Mouse (Mus musculus): ENCODE results near the gene Glo1.
A peak's percentile ranks its signal among the peaks of the same experiment; 100 is the strongest.

The Glo1 gene

DNA sequence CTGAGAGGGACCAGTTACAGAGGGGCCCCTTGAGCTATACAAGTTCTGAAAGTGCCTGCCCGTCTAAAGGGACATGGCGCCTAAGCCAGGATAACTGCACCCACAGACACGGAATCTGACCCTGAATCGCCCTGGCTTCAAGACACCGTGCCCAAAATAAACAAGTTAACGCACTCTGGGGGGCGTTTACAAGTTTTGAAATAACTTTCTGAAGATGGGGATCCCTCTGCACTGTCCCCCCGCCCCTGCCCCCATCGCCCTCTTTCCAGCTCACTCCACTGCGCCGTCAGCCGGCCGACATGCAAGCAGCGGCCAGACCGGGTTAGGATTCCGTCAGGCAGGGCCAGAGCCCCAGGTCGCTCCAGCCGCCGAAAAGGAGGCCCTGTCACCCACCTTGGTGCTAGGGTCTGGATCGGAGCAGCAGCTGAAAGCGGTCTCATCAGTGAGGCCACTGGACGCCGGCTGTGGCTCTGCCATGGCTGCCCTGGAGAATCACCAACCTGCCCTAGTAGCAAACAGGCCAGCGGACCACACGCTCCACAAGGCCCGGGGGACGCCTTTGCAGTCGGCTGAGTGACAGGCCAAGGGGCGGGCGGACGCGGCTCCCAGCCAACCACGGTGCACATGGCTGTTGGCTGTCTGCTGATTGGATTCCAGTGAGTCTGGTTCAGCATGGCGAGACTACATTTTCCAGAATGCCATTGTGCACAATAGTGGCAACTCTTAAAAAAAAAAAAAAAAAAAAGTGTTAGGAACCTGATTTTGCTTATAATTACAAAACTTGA, 14.4 kb downstream of the Glo1 start:
- peak; percentile 100 for DNase-seq (ENCODE audit: low read depth, low spot score)

DNA sequence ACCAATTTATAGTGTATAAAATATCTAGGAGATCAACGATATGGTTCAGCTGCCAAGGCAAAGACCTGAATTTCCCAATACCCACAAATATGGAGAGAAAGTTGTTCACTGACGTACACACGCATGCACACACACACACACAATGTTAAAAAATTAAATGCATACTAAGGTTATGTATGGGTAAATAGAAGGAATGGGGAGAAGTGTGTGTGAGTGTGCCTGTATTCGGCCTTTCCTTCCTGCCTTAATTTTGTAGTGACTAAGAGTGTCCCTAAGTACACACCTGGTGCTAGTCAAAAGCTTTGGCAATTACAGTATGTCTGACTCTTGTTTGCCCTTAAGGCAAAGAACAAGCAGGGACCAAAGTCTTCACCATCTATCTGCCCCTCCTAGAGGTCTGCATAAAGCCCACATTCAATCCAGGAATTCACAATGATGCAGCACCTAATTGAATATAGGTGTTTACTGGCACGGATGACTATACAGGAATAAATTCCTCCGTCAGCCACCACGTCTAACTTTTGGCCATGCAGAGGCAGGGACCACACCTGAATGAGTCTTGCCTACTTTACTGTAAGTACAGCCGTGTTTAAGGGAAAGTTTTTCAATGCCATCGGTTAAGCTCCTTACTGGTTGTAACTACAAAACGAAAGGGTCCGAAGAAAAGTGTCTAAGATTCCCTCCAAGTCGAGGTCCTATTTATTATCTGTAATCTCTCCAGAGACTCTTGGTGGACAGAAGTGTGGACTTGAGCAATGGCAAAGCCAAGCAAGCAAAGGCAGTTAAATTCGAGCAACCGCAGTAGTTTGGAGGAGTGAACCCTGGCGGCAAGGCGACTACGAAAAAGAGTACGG, 15.2 kb downstream of the Glo1 start:
- no peak for DNase-seq (ENCODE audit: low read depth, low spot score)

- no peak for DNase-seq (ENCODE audit: low read depth, low spot score)
These were observed 15.9 kb downstream of the Glo1 start for GRCm38 (mm10) chr17:30610739-30611138.

DNA sequence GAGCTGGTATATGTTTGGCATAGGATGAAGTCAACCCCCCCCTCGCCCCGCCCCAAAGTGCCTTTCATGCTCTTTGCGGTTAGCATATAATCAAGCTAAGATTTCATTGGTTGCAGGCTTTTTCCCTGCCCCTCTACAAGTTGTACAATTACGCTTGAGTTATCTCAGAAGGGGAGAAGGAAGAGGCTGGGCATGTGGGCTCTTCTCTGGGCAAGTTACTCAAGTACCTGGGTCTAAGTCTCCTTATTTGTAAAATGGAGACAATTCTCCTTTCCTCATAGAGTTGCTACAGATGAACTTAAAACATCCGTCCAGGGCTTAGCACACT, 16.7 kb downstream of the Glo1 start:
- no peak for DNase-seq (ENCODE audit: low read depth, low spot score)

- DNase-seq (ENCODE audit: low read depth, low spot score), result peak; percentile 92
These were observed 17.2 kb downstream of the Glo1 start for GRCm38 (mm10) chr17:30609305-30609979.

GRCm38 (mm10) chr17:30607909-30608495, 18.7 kb downstream of the Glo1 start:
- peak; percentile 74 for DNase-seq (ENCODE audit: low read depth, low spot score)

DNA sequence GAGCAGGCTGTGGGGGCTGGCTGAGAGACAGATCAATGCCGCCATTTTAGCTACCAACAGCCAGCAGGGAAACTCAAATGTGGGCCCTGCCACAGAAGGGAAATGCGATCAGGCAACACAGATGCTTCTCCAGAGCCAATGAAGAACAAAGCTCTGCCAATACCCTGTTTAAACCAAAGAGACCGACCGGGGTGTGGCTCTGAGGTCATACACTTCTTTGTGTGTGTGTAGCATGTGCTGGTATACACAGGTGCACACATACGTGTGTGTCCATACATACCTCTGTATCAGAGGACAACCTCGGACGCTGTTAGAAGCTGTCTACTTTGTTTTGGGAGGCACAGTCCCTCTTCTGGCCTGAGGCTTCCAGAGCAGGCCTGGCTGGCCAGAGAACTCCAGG, 19.3 kb downstream of the Glo1 start:
- DNase-seq (ENCODE audit: low read depth, low spot score), result peak; percentile 55

GRCm38 (mm10) chr17:30606634-30607081, 20.0 kb downstream of the Glo1 start:
- DNase-seq (ENCODE audit: low read depth, low spot score), result peak; percentile 84

GRCm38 (mm10) chr17:30606206-30606605, 20.5 kb downstream of the Glo1 start:
- DNase-seq (ENCODE audit: low read depth, low spot score), result no peak

GRCm38 (mm10) chr17:30605001-30605400, 21.7 kb downstream of the Glo1 start:
- DNase-seq (ENCODE audit: low read depth, low spot score), result no peak

GRCm38 (mm10) chr17:30604296-30604695, 22.4 kb downstream of the Glo1 start:
- DNase-seq (ENCODE audit: low read depth, low spot score), result no peak

DNA sequence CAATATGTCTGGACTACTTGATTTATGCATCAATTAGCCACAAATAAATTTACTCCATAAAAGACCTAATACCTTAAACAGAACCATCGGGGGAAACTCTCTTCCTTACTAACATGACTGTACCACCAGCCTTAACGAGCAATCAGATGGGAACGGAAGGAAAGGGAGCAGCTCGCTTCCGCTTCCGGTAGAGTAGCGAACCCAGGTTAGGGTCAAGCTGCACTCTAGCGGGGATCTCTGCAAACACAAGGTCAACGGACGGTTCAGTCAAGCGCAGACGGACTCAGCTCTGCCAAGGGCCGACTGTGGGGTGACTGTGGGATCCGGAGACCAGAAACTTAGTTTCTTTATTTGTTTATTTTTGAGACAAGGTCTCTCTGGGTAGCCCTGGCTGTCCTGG, 24.5 kb downstream of the Glo1 start:
- peak; percentile 88 for DNase-seq (ENCODE audit: low read depth, low spot score)

- DNase-seq (ENCODE audit: low read depth, low spot score), result peak; percentile 93
These were observed 28.4 kb downstream of the Glo1 start for GRCm38 (mm10) chr17:30598300-30598699.

DNA sequence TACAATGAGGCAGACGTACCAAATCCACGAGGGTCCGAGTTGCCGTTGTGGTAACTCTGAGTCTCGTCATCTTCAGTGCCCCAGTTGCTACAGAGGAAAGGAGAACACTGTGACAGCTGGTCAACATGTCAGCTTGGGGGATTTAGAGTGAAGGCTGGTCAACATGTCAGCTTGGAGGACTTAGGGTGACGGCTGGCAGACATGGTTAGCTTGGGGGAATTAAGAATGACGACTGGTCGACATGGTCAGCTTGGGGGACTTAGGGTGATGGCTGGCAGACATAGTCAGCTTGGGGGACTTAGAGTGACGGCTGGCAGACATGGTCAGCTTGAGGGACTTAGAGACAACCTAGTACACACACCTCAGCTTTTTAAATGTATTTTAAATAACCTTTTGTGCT, 28.9 kb downstream of the Glo1 start:
- no peak for DNase-seq (ENCODE audit: low read depth, low spot score)

- DNase-seq (ENCODE audit: low read depth, low spot score), result peak; percentile 70
These were observed 31.8 kb downstream of the Glo1 start for GRCm38 (mm10) chr17:30594846-30595245.

DNA sequence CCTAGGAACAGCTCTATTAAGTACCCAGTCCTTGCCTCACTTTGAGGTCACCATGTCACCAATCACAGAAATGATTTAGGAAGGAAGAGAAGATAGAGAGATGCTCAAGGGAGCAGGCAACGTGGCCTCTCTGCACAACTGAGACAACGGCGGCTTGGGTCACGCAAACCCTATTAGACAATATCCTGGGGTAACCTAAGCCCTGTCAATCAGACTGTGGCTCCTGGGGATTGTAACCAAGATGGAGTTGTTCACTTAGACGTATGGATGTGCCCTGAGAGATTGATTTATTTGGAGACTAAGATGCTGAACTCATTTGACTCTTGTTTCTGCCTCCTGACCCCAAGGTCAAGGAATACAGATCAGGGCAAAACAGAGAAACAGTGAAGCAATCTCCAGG, 32.3 kb downstream of the Glo1 start:
- DNase-seq (ENCODE audit: low read depth, low spot score), result no peak

- peak; percentile 91 for DNase-seq (ENCODE audit: low read depth, low spot score)
These were observed 36.1 kb downstream of the Glo1 start for GRCm38 (mm10) chr17:30590417-30591198.

- DNase-seq (ENCODE audit: low read depth, low spot score), result no peak
These were observed 43.2 kb downstream of the Glo1 start for GRCm38 (mm10) chr17:30583258-30584001.

- DNase-seq (ENCODE audit: low read depth, low spot score), result no peak
These were observed 44.4 kb downstream of the Glo1 start for GRCm38 (mm10) chr17:30582313-30582712.

DNA sequence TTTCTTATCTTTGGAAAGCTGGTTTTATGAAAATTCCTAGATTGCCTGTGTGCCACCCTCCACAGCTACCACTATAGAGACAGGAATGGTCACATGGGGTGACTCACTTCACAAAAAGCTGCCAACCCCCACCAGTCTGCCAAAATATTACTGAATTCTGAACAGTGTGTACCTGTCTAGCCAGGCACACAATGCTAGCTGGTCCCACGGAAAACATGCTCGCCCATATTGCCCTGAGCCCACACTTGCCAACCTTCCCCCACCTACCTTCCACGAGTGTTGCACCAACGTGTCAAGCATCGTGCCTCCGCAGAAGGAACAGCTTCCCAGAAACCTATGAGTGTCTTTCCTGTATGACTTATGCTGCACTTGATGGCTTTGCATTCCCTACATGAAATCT, 45.5 kb downstream of the Glo1 start:
- no peak for DNase-seq (ENCODE audit: low read depth, low spot score)
